In the genomic region with DNA sequence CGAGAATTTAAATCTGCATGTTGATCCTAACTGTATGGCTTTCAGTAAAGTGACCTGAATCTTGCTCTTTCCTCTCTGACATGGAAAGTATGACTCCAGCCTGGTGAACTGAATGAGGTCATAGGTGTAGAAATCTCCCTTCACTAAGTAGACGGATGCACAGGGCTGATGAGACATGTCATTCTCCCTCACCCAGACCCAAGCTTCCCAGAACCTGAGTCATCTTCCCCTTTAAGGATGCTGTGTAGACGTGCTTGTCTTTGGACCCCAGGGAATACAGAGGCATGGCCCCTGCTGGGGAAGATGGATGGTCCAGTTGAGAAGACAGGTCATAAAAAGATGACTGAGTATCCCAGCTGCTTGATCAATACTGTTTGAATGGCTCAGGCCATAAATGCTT, we compare ENCODE assay signal across 18 mouse cellular contexts.
DNase-seq lines count a peak whose midpoint lies in the region; ATAC-seq lines count a peak whose summit lies in the region.
"Had no signal": no experiment of that assay in that cellular context is flagged by ENCODE, and none has a peak within 500 bp of the region (broad histone marks: within the 10 kb centered on the region; RNA-seq: fewer than 3 reads in every experiment).

No protein-coding gene starts in this region.

- no peak overlapping the region for H3K27ac ChIP-seq in hindbrain, embryonic 14.5 days
- H3K27ac ChIP-seq in hindbrain, embryonic 16.5 days (ENCODE audit: low read depth, low read length): no peak overlapping the region
- no peak overlapping the region for H3K27ac ChIP-seq in neural tube, embryonic 13.5 days (replicated peaks)
- H3K27ac ChIP-seq in neural tube, embryonic 15.5 days (replicated peaks): no peak overlapping the region
- H3K27ac ChIP-seq: left cerebral cortex, adult 2 months; liver, embryonic 15.5 days had no signal

- H3K4me2 ChIP-seq in hindbrain, embryonic 14.5 days (replicated peaks): no peak overlapping the region
- no peak overlapping the region for H3K4me2 ChIP-seq in hindbrain, embryonic 16.5 days (ENCODE audit: low read length)
- no peak overlapping the region for H3K4me2 ChIP-seq in neural tube, embryonic 13.5 days
- no peak overlapping the region for H3K4me2 ChIP-seq in neural tube, embryonic 15.5 days
- H3K4me2 ChIP-seq: heart, embryonic 11.5 days; intestine, embryonic 15.5 days; liver, embryonic 15.5 days had no signal

- H3K4me1 ChIP-seq in hindbrain, embryonic 14.5 days (replicated peaks; ENCODE audit: control insufficient read depth, insufficient read depth, low read length): no peaks in the 10 kb centered on the region; the same call in none of the 2 replicates
- no peaks in the 10 kb centered on the region; the same call in 1 of the 2 replicates for H3K4me1 ChIP-seq in hindbrain, embryonic 16.5 days (ENCODE audit: control insufficient read depth, insufficient read depth, low read depth, low read length)
- H3K4me1 ChIP-seq in neural tube, embryonic 13.5 days (replicated peaks): peaks cover 40% of the 10 kb centered on the region
- peaks cover 38% of the 10 kb centered on the region for H3K4me1 ChIP-seq in neural tube, embryonic 15.5 days
- H3K4me1 ChIP-seq: megakaryocyte, embryonic 14.5 days had no signal

- 74% methylated on average over 3 of the region's 3 CpGs for WGBS in hindbrain, embryonic 14.5 days
- 79% methylated on average over 3 of the region's 3 CpGs for WGBS in hindbrain, embryonic 16.5 days
- 68% methylated on average over 3 of the region's 3 CpGs for WGBS in neural tube, embryonic 13.5 days
- WGBS in neural tube, embryonic 15.5 days: 72% methylated on average over 3 of the region's 3 CpGs

- H3K36me3 ChIP-seq in hindbrain, embryonic 14.5 days (replicated peaks; ENCODE audit: control insufficient read depth, insufficient read depth): no peaks in the 10 kb centered on the region
- no peaks in the 10 kb centered on the region for H3K36me3 ChIP-seq in hindbrain, embryonic 16.5 days (ENCODE audit: control insufficient read depth, insufficient read depth, low read length)
- H3K36me3 ChIP-seq in neural tube, embryonic 13.5 days: no peaks in the 10 kb centered on the region
- no peaks in the 10 kb centered on the region for H3K36me3 ChIP-seq in neural tube, embryonic 15.5 days
- H3K36me3 ChIP-seq: intestine, embryonic 15.5 days; liver, embryonic 15.5 days had no signal

- ATAC-seq in hindbrain, embryonic 14.5 days (ENCODE audit: low FRiP score): peak; percentile 43; the same call in 1 of the 2 replicates
- ATAC-seq in hindbrain, embryonic 16.5 days: no peak
- ATAC-seq in neural tube, embryonic 13.5 days (ENCODE audit: low read depth): peak; percentile 21; the same call in 1 of the 2 replicates
- no peak for ATAC-seq in neural tube, embryonic 15.5 days (ENCODE audit: low FRiP score)
- ATAC-seq: intestine, embryonic 15.5 days; midbrain, embryonic 16.5 days had no signal

- no peak for DNase-seq in hindbrain, embryonic 14.5 days (ENCODE audit: low spot score)
- DNase-seq in Muller cell, postnatal 12 days (ENCODE audit: inconsistent ontology term): peak; percentile 34
- DNase-seq in kidney, postnatal 10 days: peak; percentile 6
- DNase-seq in spleen, postnatal 14 days (ENCODE audit: low spot score in 2 of 2): no peak
- DNase-seq: cerebellum, adult 9-11 months; gastrocnemius, postnatal 14 days; lung, postnatal 14 days; right cerebral cortex, postnatal 14 days had no signal

- H3K4me3 ChIP-seq in hindbrain, embryonic 14.5 days (replicated peaks; ENCODE audit: low read length): no peak overlapping the region
- H3K4me3 ChIP-seq in hindbrain, embryonic 16.5 days (ENCODE audit: low read length): no peak overlapping the region
- H3K4me3 ChIP-seq in neural tube, embryonic 13.5 days: no peak overlapping the region
- no peak overlapping the region for H3K4me3 ChIP-seq in neural tube, embryonic 15.5 days (replicated peaks)
- H3K4me3 ChIP-seq: hindbrain, embryonic 10.5 days; intestine, embryonic 15.5 days; left cerebral cortex, adult 2 months; liver, embryonic 15.5 days; megakaryocyte, embryonic 14.5 days had no signal

- H3K9ac ChIP-seq in hindbrain, embryonic 14.5 days: no peak overlapping the region
- no peak overlapping the region for H3K9ac ChIP-seq in hindbrain, embryonic 16.5 days (ENCODE audit: low read depth, low read length)
- no peak overlapping the region for H3K9ac ChIP-seq in neural tube, embryonic 13.5 days
- no peak overlapping the region for H3K9ac ChIP-seq in neural tube, embryonic 15.5 days (replicated peaks)
- H3K9ac ChIP-seq: intestine, embryonic 15.5 days; liver, embryonic 15.5 days had no signal

- no peaks in the 10 kb centered on the region for H3K27me3 ChIP-seq in hindbrain, embryonic 14.5 days (ENCODE audit: control insufficient read depth, insufficient read depth, low read length)
- no peaks in the 10 kb centered on the region for H3K27me3 ChIP-seq in hindbrain, embryonic 16.5 days (replicated peaks; ENCODE audit: control insufficient read depth, insufficient read depth, low read length)
- H3K27me3 ChIP-seq in neural tube, embryonic 13.5 days: no peaks in the 10 kb centered on the region
- no peaks in the 10 kb centered on the region for H3K27me3 ChIP-seq in neural tube, embryonic 15.5 days (replicated peaks)
- H3K27me3 ChIP-seq: intestine, embryonic 15.5 days; liver, embryonic 15.5 days had no signal

- H3K9me3 ChIP-seq in hindbrain, embryonic 14.5 days (ENCODE audit: control insufficient read depth, low read length): no peaks in the 10 kb centered on the region
- H3K9me3 ChIP-seq in hindbrain, embryonic 16.5 days (ENCODE audit: control insufficient read depth, low read length): no peaks in the 10 kb centered on the region
- H3K9me3 ChIP-seq in neural tube, embryonic 13.5 days: no peaks in the 10 kb centered on the region
- no peaks in the 10 kb centered on the region for H3K9me3 ChIP-seq in neural tube, embryonic 15.5 days (replicated peaks)
- H3K9me3 ChIP-seq: intestine, embryonic 15.5 days; liver, embryonic 15.5 days had no signal

Comparison
In these comparisons a context has a peak if more than half of its experiments do, and no peak if none do; other contexts are left out.
1. ATAC-seq: peak in hindbrain, embryonic 14.5 days (single experiment) and neural tube, embryonic 13.5 days (single experiment); none in hindbrain, embryonic 16.5 days (single experiment) and neural tube, embryonic 15.5 days (single experiment).
2. DNase-seq: peak in Muller cell, postnatal 12 days (single experiment) and kidney, postnatal 10 days (single experiment); none in hindbrain, embryonic 14.5 days (single experiment) and spleen, postnatal 14 days (0 of 2).